Mouse (Mus musculus): ENCODE data around the gene Vmn2r106. TPM values are rescaled to one million over a fixed set of nuclear protein-coding genes. Genes with fewer than 3 reads are reported as not detected.

The Vmn2r106 gene
- polyA plus RNA-seq (2014; fragmentation: Illumina TruSeq; extraction: RNeasy Lipid Tissue Mini Kit (QIAGEN cat#74804); ENCODE audit: low read depth, low replicate concordance) = not detected

GRCm38 (mm10) chr17:20285453-20285852 is at the start of gene Vmn2r106:
Gene Vmn2r106, minus strand, starts transcription at chr17:20285553.

GRCm38 (mm10) chr17:20234952-20235351 is 50.4 kb downstream of the Vmn2r106 start, which contains the start of gene Vmn2r105:
Gene Vmn2r105, minus strand, starts transcription at chr17:20235052.

Other genes starting within 250 kb of the Vmn2r106 start
- gene Vmn2r104, start 237.2 kb downstream of the Vmn2r106 start, polyA plus RNA-seq (2014; fragmentation: Illumina TruSeq; extraction: RNeasy Lipid Tissue Mini Kit (QIAGEN cat#74804); ENCODE audit: low read depth, low replicate concordance) = not detected
- gene Fpr-rs7, start 171.3 kb downstream of the Vmn2r106 start, polyA plus RNA-seq (2014; fragmentation: Illumina TruSeq; extraction: RNeasy Lipid Tissue Mini Kit (QIAGEN cat#74804); ENCODE audit: low read depth, low replicate concordance) = not detected
- not detected for gene Fpr-rs6, start 102.5 kb downstream of the Vmn2r106 start, polyA plus RNA-seq (2014; fragmentation: Illumina TruSeq; extraction: RNeasy Lipid Tissue Mini Kit (QIAGEN cat#74804); ENCODE audit: low read depth, low replicate concordance)
- not detected for gene Vmn2r105, start 50.5 kb downstream of the Vmn2r106 start, polyA plus RNA-seq (2014; fragmentation: Illumina TruSeq; extraction: RNeasy Lipid Tissue Mini Kit (QIAGEN cat#74804); ENCODE audit: low read depth, low replicate concordance)
- gene Vmn2r107, start 59.7 kb upstream of the Vmn2r106 start, polyA plus RNA-seq (2014; fragmentation: Illumina TruSeq; extraction: RNeasy Lipid Tissue Mini Kit (QIAGEN cat#74804); ENCODE audit: low read depth, low replicate concordance) = not detected
- not detected for gene Vmn1r224, start 128.6 kb upstream of the Vmn2r106 start, polyA plus RNA-seq (2014; fragmentation: Illumina TruSeq; extraction: RNeasy Lipid Tissue Mini Kit (QIAGEN cat#74804); ENCODE audit: low read depth, low replicate concordance)
- gene Vmn2r108, start 195.8 kb upstream of the Vmn2r106 start, polyA plus RNA-seq (2014; fragmentation: Illumina TruSeq; extraction: RNeasy Lipid Tissue Mini Kit (QIAGEN cat#74804); ENCODE audit: low read depth, low replicate concordance) = not detected
- not detected for gene Vmn1r225, start 212.6 kb upstream of the Vmn2r106 start, polyA plus RNA-seq (2014; fragmentation: Illumina TruSeq; extraction: RNeasy Lipid Tissue Mini Kit (QIAGEN cat#74804); ENCODE audit: low read depth, low replicate concordance)

All from heart, adult 10 weeks (tissue).